Mouse (Mus musculus) stomach, embryonic 14.5 days (tissue): ENCODE measurements at regions not wholly inside any gene's neighbourhood (a gene's known extent, or its start where the extent isn't known, plus 50 kb on each side); places are given as distances from the start of the nearest gene placed in this dataset.
"Not testable (repeated sequence)": the region's sequence is repeated elsewhere in the genome, so short reads cannot be mapped to it uniquely, and the experiment has no call there.

Experiments used
- ATAC-seq: fragments of 200-750 bp; cut with Nextera tagmentation; 2 replicates; pipeline ENCODE4 v1.8.0; 2017; ENCODE audit warnings: low read depth, moderate TSS enrichment; ENCODE audit not compliant: insufficient number of reproducible peaks, insufficient read depth, low FRiP score
- H3K27ac ChIP-seq: fragments of 300-500 bp; sonication (generic); 2 replicates; pipeline ENCODE4 v1.5.1; 2014; ENCODE audit warnings: mild to moderate bottlenecking, low read length, moderate library complexity, mixed read lengths
- H3K27me3 ChIP-seq: fragments of 300-500 bp; sonication (generic); 2 replicates; pipeline ENCODE4 v1.6.1; 2014; ENCODE audit warnings: low read length, control low read depth, mixed read lengths; ENCODE audit not compliant: control insufficient read depth, insufficient read depth
- H3K36me3 ChIP-seq: fragments of 300-500 bp; sonication (generic); 2 replicates; pipeline ENCODE4 v1.6.1; 2014; ENCODE audit warnings: mild to moderate bottlenecking, control low read depth, low read length, moderate library complexity, mixed read lengths; ENCODE audit not compliant: control insufficient read depth, insufficient read depth
- H3K4me1 ChIP-seq: fragments of 300-500 bp; sonication (generic); 2 replicates; pipeline ENCODE4 v1.6.1; 2014; ENCODE audit warnings: low read length, control low read depth, mixed read lengths; ENCODE audit not compliant: control insufficient read depth, insufficient read depth
- H3K4me2 ChIP-seq: fragments of 300-500 bp; sonication (generic); replicated peaks from 2 replicates; pipeline ENCODE4 v1.6.1; 2014; ENCODE audit warnings: low read depth, low read length, control low read depth
- H3K4me3 ChIP-seq: fragments of 300-500 bp; sonication (generic); 2 replicates; pipeline ENCODE4 v1.5.1; 2014; ENCODE audit warnings: low read depth, low read length, control low read depth
- H3K9ac ChIP-seq: fragments of 300-500 bp; sonication (generic); replicated peaks from 2 replicates; pipeline ENCODE4 v1.6.1; 2014; ENCODE audit warnings: low read depth, mild to moderate bottlenecking, control low read depth, low read length, moderate library complexity, mixed read lengths
- H3K9me3 ChIP-seq: fragments of 300-500 bp; sonication (generic); 2 replicates; pipeline ENCODE4 v1.6.1; 2016; ENCODE audit warnings: low read depth, low read length, control low read depth; ENCODE audit not compliant: control insufficient read depth
- WGBS: fragments of 180-500 bp; shearing (Covaris S2); extraction: QIAGEN DNeasy Blood & Tissue Kit; methylation state at CpG from one replicate; pipeline ENCODE4 v1.1.7; 2014; 5-methylcytosine and 5-hydroxymethylcytosine counted together

DNA sequence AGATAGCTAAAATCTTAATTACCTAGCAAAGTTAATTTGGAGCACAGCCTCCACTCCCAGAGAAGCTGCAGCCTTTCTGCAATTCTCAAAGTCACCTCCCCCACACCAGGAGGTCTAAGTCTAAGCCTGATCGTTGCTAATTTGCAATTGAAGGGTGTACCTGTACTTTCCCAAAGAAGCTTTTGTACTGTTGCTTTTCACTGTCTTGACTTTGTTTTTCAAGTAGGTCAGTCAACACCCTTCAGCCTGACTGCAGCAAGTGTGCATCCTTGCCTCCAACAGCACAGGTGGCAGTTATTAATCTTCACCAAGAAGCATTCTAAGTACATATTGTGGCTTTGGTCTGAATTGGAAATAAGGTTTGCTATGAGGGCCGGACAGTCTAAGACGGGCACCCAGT, 91.7 kb upstream of the Slc22a30 start:
- 85% methylated on average over 3 of the region's 3 CpGs for WGBS
- not testable (repeated sequence) for H3K27ac ChIP-seq, H3K36me3 ChIP-seq, H3K4me2 ChIP-seq, H3K9me3 ChIP-seq, H3K9ac ChIP-seq, ATAC-seq, H3K4me3 ChIP-seq, H3K27me3 ChIP-seq, H3K4me1 ChIP-seq

- not testable (repeated sequence) for H3K27ac ChIP-seq, H3K27me3 ChIP-seq, H3K4me1 ChIP-seq, ATAC-seq, H3K4me3 ChIP-seq, H3K4me2 ChIP-seq, H3K9me3 ChIP-seq, H3K9ac ChIP-seq, H3K36me3 ChIP-seq
- WGBS = 91% methylated on average over 2 of the region's 2 CpGs
Observed at GRCm38 (mm10) chr19:8497526-8497925, 92.6 kb upstream of the Slc22a30 start.

GRCm38 (mm10) chr19:8517721-8518120, 73.3 kb upstream of the Slc22a8 start:
- not testable (repeated sequence) for H3K36me3 ChIP-seq, H3K27ac ChIP-seq, H3K27me3 ChIP-seq, H3K4me1 ChIP-seq, H3K9ac ChIP-seq, H3K9me3 ChIP-seq, H3K4me3 ChIP-seq, ATAC-seq, H3K4me2 ChIP-seq
- 81% methylated on average over 6 of the region's 6 CpGs for WGBS

- Histone ChIP-seq H3K4me1 (no peaks in the 10 kb centered on the region), H3K9ac (no peak overlapping the region), H3K9me3 (no peaks in the 10 kb centered on the region), H3K36me3 (no peaks in the 10 kb centered on the region), H3K27me3 (no peaks in the 10 kb centered on the region), H3K27ac (no peak overlapping the region), H3K4me2 (0 out of 2 replicates have a peak overlapping the region, but pooled peaks have one; percentile 16), H3K4me3 (no peak overlapping the region; the same call in 1 of the 2 replicates)
- no peak for ATAC-seq
- WGBS = 73% methylated on average over 11 of the region's 11 CpGs
Observed at GRCm38 (mm10) chr19:8518273-8518672, 72.8 kb upstream of the Slc22a8 start.

DNA sequence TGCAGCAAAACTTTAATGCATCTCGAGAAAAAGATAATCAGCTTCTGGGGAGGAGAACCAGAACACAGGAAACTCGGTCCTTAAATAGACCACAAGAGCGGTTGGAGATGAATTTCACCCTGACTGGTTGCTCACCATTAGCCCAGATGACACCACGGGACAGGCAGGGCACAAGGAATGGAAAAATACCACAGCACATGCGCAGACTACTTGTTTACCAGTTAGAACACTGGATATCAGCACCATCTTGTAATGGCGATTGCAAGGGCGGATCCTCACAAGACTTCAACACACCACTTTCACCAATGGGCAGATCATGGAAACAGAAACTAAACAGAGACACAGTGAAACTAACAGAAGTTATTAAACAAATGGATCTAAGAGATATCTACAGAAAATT, 72.1 kb upstream of the Slc22a8 start:
- WGBS = 84% methylated on average over 7 of the region's 7 CpGs
- H3K27ac ChIP-seq, ATAC-seq, H3K4me1 ChIP-seq, H3K36me3 ChIP-seq, H3K9me3 ChIP-seq, H3K4me2 ChIP-seq, H3K27me3 ChIP-seq, H3K4me3 ChIP-seq, H3K9ac ChIP-seq: not testable (repeated sequence)

DNA sequence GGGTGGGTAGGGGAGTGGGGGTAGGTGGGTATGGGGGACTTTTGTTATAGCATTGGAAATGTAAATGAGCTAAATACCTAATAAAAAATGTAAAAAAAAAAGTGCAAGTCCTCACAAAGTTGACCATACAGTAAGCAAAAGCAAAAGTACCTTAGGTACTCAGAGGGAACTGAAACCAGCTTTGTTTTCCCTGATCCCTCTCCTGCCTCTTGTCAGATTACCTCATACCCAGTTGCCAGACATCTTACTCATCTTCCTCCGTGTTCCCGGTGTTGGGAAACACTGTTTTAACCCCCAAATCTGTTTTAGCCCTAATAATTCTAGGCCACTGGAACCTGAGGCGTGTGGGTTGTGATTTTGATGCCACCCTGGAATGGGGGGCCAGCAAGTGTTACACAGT, 56.5 kb upstream of the Slc22a8 start:
- Histone ChIP-seq H3K4me3 (no peak overlapping the region), H3K27ac (no peak overlapping the region), H3K4me1 (no peaks in the 10 kb centered on the region), H3K9me3 (no peaks in the 10 kb centered on the region), H3K36me3 (no peaks in the 10 kb centered on the region), H3K27me3 (no peaks in the 10 kb centered on the region), H3K4me2 (no peak overlapping the region), H3K9ac (no peak overlapping the region)
- ATAC-seq = no peak
- WGBS = 71% methylated on average over 3 of the region's 3 CpGs

DNA sequence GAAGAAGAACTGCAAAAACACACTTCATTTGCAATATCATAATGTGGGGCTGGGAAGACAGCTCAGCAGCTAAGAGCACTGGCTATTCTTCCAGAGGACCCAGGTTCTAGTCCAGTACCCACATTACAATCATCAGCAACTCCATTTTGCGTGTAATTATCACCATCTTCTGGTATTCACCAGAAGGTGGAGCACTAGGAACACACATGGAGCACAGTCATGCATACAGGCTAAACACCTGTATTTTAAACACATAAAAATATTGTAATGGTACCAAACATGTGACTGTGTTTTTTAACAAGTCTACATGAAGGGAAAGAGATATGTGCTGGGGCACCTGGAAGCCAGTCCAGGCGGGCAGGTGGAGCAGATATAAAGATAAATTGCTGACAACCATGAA, 55.0 kb upstream of the Slc22a8 start:
- no peaks in the 10 kb centered on the region for H3K9me3 ChIP-seq
- no peak overlapping the region for H3K9ac ChIP-seq
- H3K27me3 ChIP-seq = no peaks in the 10 kb centered on the region
- no peak overlapping the region for H3K4me2 ChIP-seq
- WGBS = 58% methylated on average over 2 of the region's 2 CpGs
- H3K27ac ChIP-seq = no peak overlapping the region
- ATAC-seq = no peak
- H3K36me3 ChIP-seq = no peaks in the 10 kb centered on the region
- H3K4me1 ChIP-seq = no peaks in the 10 kb centered on the region
- no peak overlapping the region for H3K4me3 ChIP-seq
